11 mouse cellular contexts compared by ENCODE assay signal in the genomic region with DNA sequence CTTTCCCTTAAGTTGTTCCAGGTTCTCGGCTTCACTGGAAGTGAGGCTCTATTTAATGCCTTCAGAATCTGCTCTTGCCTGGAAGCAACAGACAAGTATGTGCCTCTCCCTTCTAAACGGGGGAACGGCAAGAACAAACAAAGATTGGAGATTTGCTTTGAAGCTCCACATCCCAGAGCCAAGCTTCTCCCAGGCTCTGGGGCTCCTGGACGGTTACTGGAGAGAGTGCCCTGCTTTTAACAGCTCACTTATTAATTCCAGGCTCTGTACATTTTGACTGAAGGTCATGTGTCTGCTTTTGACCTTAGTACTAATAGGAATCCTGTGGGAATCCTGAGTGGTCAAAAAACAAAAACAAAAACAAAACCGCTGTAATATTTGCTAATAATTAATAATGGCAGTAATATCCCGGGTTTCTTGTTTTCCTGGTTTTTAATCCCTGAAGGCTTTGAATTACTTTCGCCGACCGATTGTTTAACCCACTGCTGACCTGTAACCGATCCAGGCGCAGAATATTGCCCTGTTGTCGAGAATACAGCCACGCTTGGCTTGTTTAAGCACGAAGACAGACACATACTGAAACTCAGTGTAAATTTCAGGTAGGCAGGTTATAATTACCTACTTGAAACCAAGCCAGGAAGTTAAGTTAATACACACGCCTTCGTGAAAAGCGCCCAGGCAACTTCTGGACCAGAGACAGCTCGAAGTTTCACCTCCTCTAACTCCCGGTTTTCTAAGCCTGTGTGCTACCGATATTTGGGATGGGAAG. TPM values are rescaled to one million over a fixed set of nuclear protein-coding genes. Genes with fewer than 3 reads are reported as not detected.
DNase-seq lines count a peak whose midpoint lies in the region; ATAC-seq lines count a peak whose summit lies in the region.
"Had no signal": no experiment of that assay in that cellular context is flagged by ENCODE, and none has a peak within 500 bp of the region (broad histone marks: within the 10 kb centered on the region; RNA-seq: fewer than 3 reads in every experiment).

No protein-coding gene starts in this region.

- H3K9me3 ChIP-seq in heart, embryonic 10.5 days = no peaks in the 10 kb centered on the region
- no peaks in the 10 kb centered on the region for H3K9me3 ChIP-seq in intestine, embryonic 15.5 days
- H3K9me3 ChIP-seq in stomach, embryonic 14.5 days (ENCODE audit: control insufficient read depth, low read depth, low read length) = no peaks in the 10 kb centered on the region
- H3K9me3 ChIP-seq in midbrain, embryonic 13.5 days = no peaks in the 10 kb centered on the region
- H3K9me3 ChIP-seq in forebrain, embryonic 10.5 days = no peaks in the 10 kb centered on the region

- no peaks in the 10 kb centered on the region for H3K27me3 ChIP-seq in heart, embryonic 10.5 days (ENCODE audit: insufficient read depth, poor library complexity, severe bottlenecking)
- H3K27me3 ChIP-seq in intestine, embryonic 15.5 days (replicated peaks) = no peaks in the 10 kb centered on the region
- H3K27me3 ChIP-seq in stomach, embryonic 14.5 days (ENCODE audit: control insufficient read depth, insufficient read depth, low read length) = no peaks in the 10 kb centered on the region
- H3K27me3 ChIP-seq in midbrain, embryonic 13.5 days = peaks cover 6% of the 10 kb centered on the region
- H3K27me3 ChIP-seq in forebrain, embryonic 10.5 days (ENCODE audit: poor library complexity, severe bottlenecking) = peaks cover 7% of the 10 kb centered on the region; the same call in 1 of the 2 replicates
- H3K27me3 ChIP-seq: heart, embryonic 12.5 days; megakaryocyte, embryonic 14.5 days had no signal

- peak overlapping the region; percentile 28 for H3K4me2 ChIP-seq in intestine, embryonic 15.5 days (replicated peaks)
- H3K4me2 ChIP-seq in stomach, embryonic 14.5 days (replicated peaks; ENCODE audit: low read depth, low read length) = no peak overlapping the region
- H3K4me2 ChIP-seq in midbrain, embryonic 13.5 days (replicated peaks) = no peak overlapping the region
- H3K4me2 ChIP-seq: heart, embryonic 12.5 days had no signal

- 0 out of 2 replicates have a peak, but pooled peaks have one; percentile 32 for ATAC-seq in intestine, embryonic 15.5 days
- no peak for ATAC-seq in stomach, embryonic 14.5 days (ENCODE audit: insufficient number of reproducible peaks, insufficient read depth, low FRiP score, low read depth)
- no peak for ATAC-seq in midbrain, embryonic 13.5 days
- no peak for ATAC-seq in megakaryocyte-erythroid progenitor cell, adult 5-6 weeks (replicated peaks; ENCODE audit: low FRiP score, low TSS enrichment, poor library complexity, severe bottlenecking)

- H3K27ac ChIP-seq in heart, embryonic 10.5 days = 0 out of 2 replicates have a peak overlapping the region, but pooled peaks have one; percentile 25
- peak overlapping the region; percentile 41; the same call in 1 of the 2 replicates for H3K27ac ChIP-seq in intestine, embryonic 15.5 days
- peak overlapping the region; percentile 52; the same call in 1 of the 2 replicates for H3K27ac ChIP-seq in stomach, embryonic 14.5 days (ENCODE audit: low read length)
- no peak overlapping the region for H3K27ac ChIP-seq in midbrain, embryonic 13.5 days
- H3K27ac ChIP-seq in forebrain, embryonic 10.5 days = no peak overlapping the region; the same call in 1 of the 2 replicates

- no peak overlapping the region for H3K9ac ChIP-seq in intestine, embryonic 15.5 days
- H3K9ac ChIP-seq in stomach, embryonic 14.5 days (replicated peaks; ENCODE audit: low read depth, low read length) = no peak overlapping the region
- no peak overlapping the region for H3K9ac ChIP-seq in midbrain, embryonic 13.5 days (replicated peaks)
- H3K9ac ChIP-seq: heart, embryonic 12.5 days had no signal

- H3K36me3 ChIP-seq in heart, embryonic 10.5 days = no peaks in the 10 kb centered on the region
- H3K36me3 ChIP-seq in intestine, embryonic 15.5 days = no peaks in the 10 kb centered on the region
- H3K36me3 ChIP-seq in stomach, embryonic 14.5 days (ENCODE audit: control insufficient read depth, insufficient read depth, low read length) = no peaks in the 10 kb centered on the region
- H3K36me3 ChIP-seq in midbrain, embryonic 13.5 days = no peaks in the 10 kb centered on the region
- no peaks in the 10 kb centered on the region for H3K36me3 ChIP-seq in forebrain, embryonic 10.5 days (replicated peaks)
- H3K36me3 ChIP-seq: heart, embryonic 12.5 days had no signal

- intact Hi-C loops in heart, postnatal 14 days (cut with DNase I) = no loop called here

- DNase-seq in heart, embryonic 10.5 days (ENCODE audit: low spot score) = no peak
- DNase-seq in heart, postnatal 14 days = no peak
- DNase-seq in kidney, postnatal 25 days = peak; percentile 51 to 74
- no peak for DNase-seq in forebrain, embryonic 10.5 days (ENCODE audit: extremely low spot score, low spot score)
- DNase-seq: cerebellum, adult 11-12 months had no signal

- 66% methylated on average over 20 of the region's 20 CpGs for WGBS in heart, embryonic 10.5 days
- WGBS in intestine, embryonic 15.5 days = 43% methylated on average over 20 of the region's 20 CpGs
- 47% methylated on average over 20 of the region's 20 CpGs for WGBS in stomach, embryonic 14.5 days
- WGBS in midbrain, embryonic 13.5 days = 73% methylated on average over 20 of the region's 20 CpGs
- WGBS in forebrain, embryonic 10.5 days = 71% methylated on average over 20 of the region's 20 CpGs

- peaks cover 44% of the 10 kb centered on the region for H3K4me1 ChIP-seq in heart, embryonic 10.5 days
- peaks cover 20% of the 10 kb centered on the region; the same call in 1 of the 2 replicates for H3K4me1 ChIP-seq in intestine, embryonic 15.5 days (replicated peaks)
- peaks cover 10% of the 10 kb centered on the region; the same call in 1 of the 2 replicates for H3K4me1 ChIP-seq in stomach, embryonic 14.5 days (ENCODE audit: control insufficient read depth, insufficient read depth, low read length)
- H3K4me1 ChIP-seq in midbrain, embryonic 13.5 days (replicated peaks) = peaks cover 7% of the 10 kb centered on the region
- peaks cover 39% of the 10 kb centered on the region for H3K4me1 ChIP-seq in forebrain, embryonic 10.5 days

- H3K4me3 ChIP-seq in heart, embryonic 10.5 days = no peak overlapping the region
- H3K4me3 ChIP-seq in intestine, embryonic 15.5 days (replicated peaks) = no peak overlapping the region
- H3K4me3 ChIP-seq in stomach, embryonic 14.5 days (ENCODE audit: low read depth, low read length) = no peak overlapping the region
- H3K4me3 ChIP-seq in midbrain, embryonic 13.5 days (replicated peaks) = no peak overlapping the region
- H3K4me3 ChIP-seq in forebrain, embryonic 10.5 days = no peak overlapping the region
- H3K4me3 ChIP-seq: heart, embryonic 12.5 days; megakaryocyte, embryonic 14.5 days had no signal

RNA-seq across cellular contexts. Expression of gene Gm42791, which starts 7.3 kb away (rescaled TPM):
- 0.57 and 2.6 TPM in 2 replicates for polyA plus RNA-seq in heart, embryonic 10.5 days (2016; fragmentation: Nextera tagmentation; extraction: Ambion mirVana)
- total RNA-seq in heart, postnatal 14 days (2021) = 1 to 10 TPM; 3.3 to 6.1 TPM
- 0.57 and 2.3 TPM in 2 replicates for polyA plus RNA-seq in intestine, embryonic 15.5 days (2015; fragmentation: Nextera tagmentation; extraction: Ambion mirVana)
- not detected in 2 replicates for polyA plus RNA-seq in stomach, embryonic 14.5 days (2014; fragmentation: Nextera tagmentation; extraction: Ambion mirVana)
- 2.0 and 3.6 TPM in 2 replicates for polyA plus RNA-seq in midbrain, embryonic 13.5 days (2015; fragmentation: Nextera tagmentation; extraction: Ambion mirVana)
- 1.2 and 2.5 TPM in 2 replicates for polyA plus RNA-seq in forebrain, embryonic 10.5 days (2016; fragmentation: Nextera tagmentation; extraction: Ambion mirVana)
- total RNA-seq in megakaryocyte-erythroid progenitor cell, adult 5-6 weeks (2014; fragmentation: Nextera tagmentation) = 12.5 TPM in 1 of 2 replicates, not detected in the other
- total RNA-seq in megakaryocyte-erythroid progenitor cell, adult 5-6 weeks (2017) = 7.8 and 10.8 TPM in 2 replicates
- polyA plus RNA-seq: heart, embryonic 12.5 days had no signal

Comparison
In these comparisons a context has a peak if more than half of its experiments do, and no peak if none do; other contexts are left out.
1. DNase-seq: peak in kidney, postnatal 25 days (2 of 2); none in heart, embryonic 10.5 days (single experiment), heart, postnatal 14 days (0 of 2) and forebrain, embryonic 10.5 days (single experiment).
2. H3K27ac ChIP-seq: peak in heart, embryonic 10.5 days (single experiment), intestine, embryonic 15.5 days (single experiment) and stomach, embryonic 14.5 days (single experiment); none in midbrain, embryonic 13.5 days (single experiment) and forebrain, embryonic 10.5 days (single experiment).